Mouse (Mus musculus): ENCODE results near the gene Nfib. TPM values are rescaled to one million over a fixed set of nuclear protein-coding genes. Genes with fewer than 3 reads are reported as not detected.
A peak's percentile ranks its signal among the peaks of the same experiment; 100 is the strongest.

Nfib gene
- polyA plus RNA-seq, 1 experiment from 2014 or later = 86.0 TPM

DNA sequence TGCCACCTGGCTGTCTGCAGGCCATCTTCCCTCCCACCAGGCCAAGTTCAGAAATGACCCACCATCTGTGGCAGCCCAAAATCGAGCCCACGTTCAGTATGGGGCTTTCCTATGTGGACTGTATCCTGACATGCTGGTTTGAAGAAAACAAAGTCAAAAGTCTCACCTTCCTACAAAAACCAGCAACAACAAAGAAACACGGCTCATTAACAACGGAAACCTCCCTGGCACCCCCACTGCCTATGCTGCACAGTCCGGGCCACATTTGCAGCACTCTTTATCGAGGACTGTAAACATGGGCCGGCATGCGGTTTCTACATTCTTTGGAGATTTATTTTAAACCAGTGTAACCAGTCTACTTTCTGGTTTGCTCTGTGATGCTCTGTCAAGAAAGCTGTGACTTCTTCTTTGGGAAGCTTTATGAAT is 208.4 kb downstream of the Nfib start:
- Histone ChIP-seq H3K27me3 (replicated peaks; ENCODE audit: control insufficient read depth, insufficient read depth, low read length) (no peaks in the 10 kb centered on the region), H3K9ac (ENCODE audit: low read depth, low read length) (0 out of 2 replicates have a peak overlapping the region, but pooled peaks have one; percentile 37)

GRCm38 (mm10) chr4:82496383-82496782 is 209.2 kb downstream of the Nfib start:
- Histone ChIP-seq H3K27me3 (replicated peaks; ENCODE audit: control insufficient read depth, insufficient read depth, low read length) (no peaks in the 10 kb centered on the region), H3K4me3 (ENCODE audit: low read depth, low read length) (no peak overlapping the region), H3K4me1 (ENCODE audit: control insufficient read depth, insufficient read depth, low read length) (peaks cover 73% of the 10 kb centered on the region), H3K36me3 (ENCODE audit: control insufficient read depth, insufficient read depth, low read length) (peaks cover 55% of the 10 kb centered on the region), H3K9me3 (ENCODE audit: control insufficient read depth, low read length) (no peaks in the 10 kb centered on the region), H3K27ac (replicated peaks; ENCODE audit: low read depth, low read length) (no peak overlapping the region), H3K9ac (ENCODE audit: low read depth, low read length) (no peak overlapping the region), H3K4me2 (ENCODE audit: low read depth, low read length) (peak overlapping the region; percentile 38)
- DNase-seq (ENCODE audit: low spot score) (no peak), ATAC-seq (ENCODE audit: low read depth) (no peak)
- 61% methylated on average over 5 of the region's 5 CpGs for WGBS

More for the DNA sequence above, 208.4 kb downstream of the Nfib start:
- Histone ChIP-seq H3K4me1 (ENCODE audit: control insufficient read depth, insufficient read depth, low read length) (peaks cover 71% of the 10 kb centered on the region), H3K9me3 (ENCODE audit: control insufficient read depth, low read length) (no peaks in the 10 kb centered on the region), H3K36me3 (ENCODE audit: control insufficient read depth, insufficient read depth, low read length) (peaks cover 48% of the 10 kb centered on the region), H3K4me3 (ENCODE audit: low read depth, low read length) (peak overlapping the region; percentile 14; the same call in 1 of the 2 replicates), H3K4me2 (ENCODE audit: low read depth, low read length) (peak overlapping the region; percentile 38), H3K27ac (replicated peaks; ENCODE audit: low read depth, low read length) (no peak overlapping the region)
- 0 out of 2 replicates have a peak, but pooled peaks have one; percentile 41 for ATAC-seq (ENCODE audit: low read depth)
- WGBS = 80% methylated on average over 8 of the region's 8 CpGs
- no peak for DNase-seq (ENCODE audit: low spot score)

DNA sequence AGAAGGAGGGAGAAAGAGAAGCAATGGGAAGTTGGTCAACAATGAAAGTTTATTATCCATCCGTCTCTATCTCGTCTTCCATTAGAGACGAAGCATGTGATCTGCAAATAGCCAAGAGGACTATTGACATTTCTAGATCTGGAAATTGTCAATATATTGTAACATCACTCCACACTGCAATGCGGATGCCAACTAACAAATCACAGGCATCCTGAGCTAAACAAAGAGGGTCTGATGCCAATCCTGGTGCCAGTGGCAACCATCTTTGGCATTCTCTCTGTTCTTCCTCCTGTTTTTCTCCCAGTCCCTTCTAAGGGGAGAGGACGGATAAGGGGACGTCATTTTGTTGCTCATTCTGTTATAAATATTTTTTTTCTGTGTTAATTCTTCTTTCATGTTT is 209.9 kb downstream of the Nfib start:
- Histone ChIP-seq H3K9me3 (ENCODE audit: control insufficient read depth, low read length) (no peaks in the 10 kb centered on the region), H3K27me3 (replicated peaks; ENCODE audit: control insufficient read depth, insufficient read depth, low read length) (no peaks in the 10 kb centered on the region), H3K36me3 (ENCODE audit: control insufficient read depth, insufficient read depth, low read length) (peaks cover 56% of the 10 kb centered on the region), H3K27ac (replicated peaks; ENCODE audit: low read depth, low read length) (no peak overlapping the region), H3K4me3 (ENCODE audit: low read depth, low read length) (no peak overlapping the region), H3K4me2 (ENCODE audit: low read depth, low read length) (no peak overlapping the region), H3K4me1 (ENCODE audit: control insufficient read depth, insufficient read depth, low read length) (peaks cover 73% of the 10 kb centered on the region), H3K9ac (ENCODE audit: low read depth, low read length) (no peak overlapping the region)
- WGBS = 84% methylated on average over 6 of the region's 6 CpGs
- ATAC-seq (ENCODE audit: low read depth) (no peak), DNase-seq (ENCODE audit: low spot score) (no peak)

DNA sequence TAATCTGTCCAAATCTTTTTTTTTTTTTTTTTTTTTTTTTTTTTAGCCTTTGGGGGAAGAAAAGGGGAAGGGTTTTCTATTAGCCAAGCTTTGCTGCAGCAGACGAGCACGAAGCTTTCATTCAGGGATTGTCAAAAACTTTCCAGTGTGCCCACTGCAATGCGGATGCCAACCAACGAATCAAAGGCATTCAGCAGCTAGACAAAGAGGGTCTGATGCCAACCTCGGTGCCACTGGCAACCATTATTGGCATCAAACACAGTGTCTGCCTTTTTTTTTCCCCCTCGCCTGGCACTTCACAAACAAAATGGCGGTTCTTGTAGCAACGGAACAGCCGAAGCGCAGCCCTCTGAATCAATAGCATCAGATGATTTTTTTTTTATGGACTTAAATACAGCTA is 210.7 kb downstream of the Nfib start:
- no peaks in the 10 kb centered on the region for H3K27me3 ChIP-seq (replicated peaks; ENCODE audit: control insufficient read depth, insufficient read depth, low read length)
- DNase-seq (ENCODE audit: low spot score) (no peak), ATAC-seq (ENCODE audit: low read depth) (no peak)
- H3K4me1 ChIP-seq (ENCODE audit: control insufficient read depth, insufficient read depth, low read length) = peaks cover 70% of the 10 kb centered on the region
- WGBS = 73% methylated on average over 10 of the region's 10 CpGs
- no peak overlapping the region for H3K4me2 ChIP-seq (ENCODE audit: low read depth, low read length)
- H3K4me3 ChIP-seq (ENCODE audit: low read depth, low read length) = no peak overlapping the region
- H3K9ac ChIP-seq (ENCODE audit: low read depth, low read length) = no peak overlapping the region
- H3K36me3 ChIP-seq (ENCODE audit: control insufficient read depth, insufficient read depth, low read length) = peaks cover 56% of the 10 kb centered on the region
- H3K27ac ChIP-seq (replicated peaks; ENCODE audit: low read depth, low read length) = no peak overlapping the region
- H3K9me3 ChIP-seq (ENCODE audit: control insufficient read depth, low read length) = no peaks in the 10 kb centered on the region

DNA sequence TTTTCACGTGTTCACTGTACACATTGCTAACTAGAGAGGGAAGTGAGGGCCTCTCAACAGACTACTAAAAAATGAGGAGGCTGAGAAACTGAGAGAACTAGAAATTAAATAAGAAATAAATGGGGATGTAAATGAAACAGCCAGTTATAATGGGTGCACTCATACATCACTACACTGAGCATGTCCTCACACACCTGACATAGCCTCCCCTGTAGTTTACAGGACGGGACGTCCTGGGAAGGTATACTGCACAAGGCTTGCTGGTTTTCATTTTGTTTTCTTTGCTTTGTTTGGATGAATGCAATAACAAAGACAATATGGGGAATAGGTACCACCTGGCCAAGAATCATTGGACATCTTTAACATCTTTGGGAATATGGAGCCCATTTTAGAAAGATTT is 211.1 kb downstream of the Nfib start:
- no peak for ATAC-seq (ENCODE audit: low read depth)
- Histone ChIP-seq H3K36me3 (ENCODE audit: control insufficient read depth, insufficient read depth, low read length) (peaks cover 56% of the 10 kb centered on the region), H3K27ac (replicated peaks; ENCODE audit: low read depth, low read length) (no peak overlapping the region), H3K9ac (ENCODE audit: low read depth, low read length) (no peak overlapping the region), H3K4me3 (ENCODE audit: low read depth, low read length) (no peak overlapping the region), H3K4me1 (ENCODE audit: control insufficient read depth, insufficient read depth, low read length) (peaks cover 70% of the 10 kb centered on the region), H3K9me3 (ENCODE audit: control insufficient read depth, low read length) (no peaks in the 10 kb centered on the region), H3K27me3 (replicated peaks; ENCODE audit: control insufficient read depth, insufficient read depth, low read length) (no peaks in the 10 kb centered on the region), H3K4me2 (ENCODE audit: low read depth, low read length) (0 out of 2 replicates have a peak overlapping the region, but pooled peaks have one; percentile 12)
- no peak for DNase-seq (ENCODE audit: low spot score)
- 68% methylated on average over 3 of the region's 3 CpGs for WGBS

DNA sequence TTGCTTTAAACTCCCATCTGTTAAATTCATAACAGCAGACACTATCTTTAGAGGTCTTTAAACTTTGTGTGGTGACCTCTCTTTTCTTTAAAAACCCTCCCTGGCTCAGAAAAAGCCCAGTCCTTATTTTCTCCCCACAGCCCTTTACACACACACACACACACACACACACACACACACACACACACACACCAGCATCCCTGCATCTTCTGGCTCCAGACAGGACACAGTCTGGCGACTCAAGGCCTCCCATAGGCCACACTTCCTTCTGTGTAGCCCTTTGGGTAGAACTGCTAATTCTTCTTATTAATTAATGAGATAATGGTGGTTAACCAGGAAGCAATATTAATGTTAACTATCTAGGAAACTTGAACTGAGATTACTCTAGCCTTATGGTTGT is 211.7 kb downstream of the Nfib start:
- H3K4me3 ChIP-seq (ENCODE audit: low read depth, low read length) = no peak overlapping the region
- H3K4me1 ChIP-seq (ENCODE audit: control insufficient read depth, insufficient read depth, low read length) = peaks cover 66% of the 10 kb centered on the region
- no peak for ATAC-seq (ENCODE audit: low read depth)
- H3K9ac ChIP-seq (ENCODE audit: low read depth, low read length) = peak overlapping the region; percentile 31; the same call in 1 of the 2 replicates
- H3K9me3 ChIP-seq (ENCODE audit: control insufficient read depth, low read length) = no peaks in the 10 kb centered on the region
- H3K27me3 ChIP-seq (replicated peaks; ENCODE audit: control insufficient read depth, insufficient read depth, low read length) = no peaks in the 10 kb centered on the region
- H3K27ac ChIP-seq (replicated peaks; ENCODE audit: low read depth, low read length) = no peak overlapping the region
- no peak for DNase-seq (ENCODE audit: low spot score)
- H3K36me3 ChIP-seq (ENCODE audit: control insufficient read depth, insufficient read depth, low read length) = peaks cover 56% of the 10 kb centered on the region
- WGBS = 55% methylated on average over 1 of the region's 1 CpGs
- peak overlapping the region; percentile 12; the same call in 1 of the 2 replicates for H3K4me2 ChIP-seq (ENCODE audit: low read depth, low read length)

DNA sequence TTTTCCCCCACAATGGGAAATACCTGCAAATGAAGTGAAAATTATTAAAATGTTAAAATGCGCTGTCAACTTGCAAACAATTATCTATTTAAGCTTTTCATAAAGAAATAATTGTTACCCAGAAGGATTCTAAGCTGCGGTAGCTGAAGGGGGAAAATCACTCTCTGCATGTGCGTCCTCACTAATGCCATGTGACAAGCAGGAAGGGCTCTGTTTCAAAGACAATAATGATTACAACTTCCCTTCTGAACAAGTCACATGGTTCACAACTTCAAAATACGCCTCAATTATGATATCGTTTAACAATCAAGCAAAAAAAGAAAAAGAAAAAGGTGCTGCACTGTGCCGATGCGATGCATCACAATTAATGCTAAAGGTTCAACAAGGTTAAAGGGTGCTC is 212.2 kb downstream of the Nfib start:
- no peaks in the 10 kb centered on the region for H3K9me3 ChIP-seq (ENCODE audit: control insufficient read depth, low read length)
- ATAC-seq (ENCODE audit: low read depth) (no peak), DNase-seq (ENCODE audit: low spot score) (no peak)
- H3K4me2 ChIP-seq (ENCODE audit: low read depth, low read length) = peak overlapping the region; percentile 12; the same call in 1 of the 2 replicates
- no peak overlapping the region for H3K4me3 ChIP-seq (ENCODE audit: low read depth, low read length)
- H3K9ac ChIP-seq (ENCODE audit: low read depth, low read length) = peak overlapping the region; percentile 31; the same call in 1 of the 2 replicates
- H3K4me1 ChIP-seq (ENCODE audit: control insufficient read depth, insufficient read depth, low read length) = peaks cover 64% of the 10 kb centered on the region
- peaks cover 57% of the 10 kb centered on the region for H3K36me3 ChIP-seq (ENCODE audit: control insufficient read depth, insufficient read depth, low read length)
- 50% methylated on average over 7 of the region's 7 CpGs for WGBS
- H3K27me3 ChIP-seq (replicated peaks; ENCODE audit: control insufficient read depth, insufficient read depth, low read length) = no peaks in the 10 kb centered on the region
- no peak overlapping the region for H3K27ac ChIP-seq (replicated peaks; ENCODE audit: low read depth, low read length)

- no peak for ATAC-seq (ENCODE audit: low read depth)
- H3K4me1 ChIP-seq (ENCODE audit: control insufficient read depth, insufficient read depth, low read length) = peaks cover 58% of the 10 kb centered on the region
- H3K4me2 ChIP-seq (ENCODE audit: low read depth, low read length) = no peak overlapping the region
- no peaks in the 10 kb centered on the region for H3K9me3 ChIP-seq (ENCODE audit: control insufficient read depth, low read length)
- H3K4me3 ChIP-seq (ENCODE audit: low read depth, low read length) = no peak overlapping the region
- peaks cover 54% of the 10 kb centered on the region for H3K36me3 ChIP-seq (ENCODE audit: control insufficient read depth, insufficient read depth, low read length)
- H3K27ac ChIP-seq (replicated peaks; ENCODE audit: low read depth, low read length) = no peak overlapping the region
- WGBS = 63% methylated on average over 2 of the region's 2 CpGs
- no peak for DNase-seq (ENCODE audit: low spot score)
- H3K9ac ChIP-seq (ENCODE audit: low read depth, low read length) = no peak overlapping the region
- H3K27me3 ChIP-seq (replicated peaks; ENCODE audit: control insufficient read depth, insufficient read depth, low read length) = no peaks in the 10 kb centered on the region
Observed at GRCm38 (mm10) chr4:82492737-82493136, 212.8 kb downstream of the Nfib start.

GRCm38 (mm10) chr4:82489939-82490338 is 215.6 kb downstream of the Nfib start:
- Histone ChIP-seq H3K27ac (replicated peaks; ENCODE audit: low read depth, low read length) (0 out of 2 replicates have a peak overlapping the region, but pooled peaks have one; percentile 8), H3K4me1 (ENCODE audit: control insufficient read depth, insufficient read depth, low read length) (peaks cover 45% of the 10 kb centered on the region), H3K27me3 (replicated peaks; ENCODE audit: control insufficient read depth, insufficient read depth, low read length) (no peaks in the 10 kb centered on the region), H3K36me3 (ENCODE audit: control insufficient read depth, insufficient read depth, low read length) (peaks cover 46% of the 10 kb centered on the region), H3K4me3 (ENCODE audit: low read depth, low read length) (no peak overlapping the region), H3K4me2 (ENCODE audit: low read depth, low read length) (no peak overlapping the region), H3K9ac (ENCODE audit: low read depth, low read length) (no peak overlapping the region; the same call in 1 of the 2 replicates), H3K9me3 (ENCODE audit: control insufficient read depth, low read length) (no peaks in the 10 kb centered on the region)
- DNase-seq (ENCODE audit: low spot score) (no peak), ATAC-seq (ENCODE audit: low read depth) (no peak)
- 34% methylated on average over 2 of the region's 2 CpGs for WGBS

Data from embryonic facial prominence, embryonic 14.5 days (tissue).